Mouse (Mus musculus): ENCODE measurements at regions not wholly inside any gene's neighbourhood (a gene's known extent, or its start where the extent isn't known, plus 50 kb on each side); places are given as distances from the start of the nearest gene placed in this dataset.
A peak's percentile ranks its signal among the peaks of the same experiment; 100 is the strongest.

- WGBS: 59% methylated on average over 7 of the region's 7 CpGs
Observed at GRCm38 (mm10) chr16:19203681-19204080, 110.2 kb downstream of the Olfr164 start.

GRCm38 (mm10) chr16:19200977-19201376 is 112.9 kb downstream of the Olfr164 start:
- 65% methylated on average over 2 of the region's 2 CpGs for WGBS
- Histone ChIP-seq H3K27ac (ENCODE audit: control insufficient read depth, insufficient read depth, low read depth, low read length, poor library complexity) (no peak overlapping the region), H3K4me3 (replicated peaks; ENCODE audit: control insufficient read depth, low read depth, low read length) (no peak overlapping the region), H3K4me1 (ENCODE audit: control insufficient read depth, insufficient read depth, low read length) (no peaks in the 10 kb centered on the region; the same call in 1 of the 2 replicates)
- TF ChIP-seq POLR2A (IDR thresholded peaks at IDR 0.05; ENCODE audit: borderline replicate concordance, control insufficient read depth, low read depth, low read length) (no peak), CTCF (IDR thresholded peaks at IDR 0.05; ENCODE audit: control insufficient read depth, insufficient read depth, low read length) (no peak)

More at GRCm38 (mm10) chr16:19203681-19204080, 110.2 kb downstream of the Olfr164 start:
- no peak overlapping the region for H3K4me3 ChIP-seq (replicated peaks; ENCODE audit: control insufficient read depth, low read depth, low read length)
- H3K27ac ChIP-seq (ENCODE audit: control insufficient read depth, insufficient read depth, low read depth, low read length, poor library complexity): no peak overlapping the region
- TF ChIP-seq CTCF (IDR thresholded peaks at IDR 0.05; ENCODE audit: control insufficient read depth, insufficient read depth, low read length) (no peak), POLR2A (IDR thresholded peaks at IDR 0.05; ENCODE audit: borderline replicate concordance, control insufficient read depth, low read depth, low read length) (no peak)
- H3K4me1 ChIP-seq (ENCODE audit: control insufficient read depth, insufficient read depth, low read length): no peaks in the 10 kb centered on the region

GRCm38 (mm10) chr16:19199724-19200544 is 113.9 kb downstream of the Olfr164 start:
- 69% methylated on average over 3 of the region's 3 CpGs for WGBS
- TF ChIP-seq POLR2A (IDR thresholded peaks at IDR 0.05; ENCODE audit: borderline replicate concordance, control insufficient read depth, low read depth, low read length): no peak
- no peak for TF ChIP-seq CTCF (IDR thresholded peaks at IDR 0.05; ENCODE audit: control insufficient read depth, insufficient read depth, low read length)
- H3K4me3 ChIP-seq (replicated peaks; ENCODE audit: control insufficient read depth, low read depth, low read length): peak overlapping the region; percentile 9

GRCm38 (mm10) chr16:19198539-19199385 is 115.1 kb downstream of the Olfr164 start:
- Histone ChIP-seq H3K27ac (ENCODE audit: control insufficient read depth, insufficient read depth, low read depth, low read length, poor library complexity) (0 out of 2 replicates have a peak overlapping the region, but pooled peaks have one; percentile 33), H3K4me3 (replicated peaks; ENCODE audit: control insufficient read depth, low read depth, low read length) (peak overlapping the region; percentile 47), H3K4me1 (ENCODE audit: control insufficient read depth, insufficient read depth, low read length) (no peaks in the 10 kb centered on the region; the same call in 1 of the 2 replicates)
- 63% methylated on average over 6 of the region's 6 CpGs for WGBS
- TF ChIP-seq POLR2A (IDR thresholded peaks at IDR 0.05; ENCODE audit: borderline replicate concordance, control insufficient read depth, low read depth, low read length): no peak
- TF ChIP-seq CTCF (IDR thresholded peaks at IDR 0.05; ENCODE audit: control insufficient read depth, insufficient read depth, low read length): no peak

More at GRCm38 (mm10) chr16:19199724-19200544, 113.9 kb downstream of the Olfr164 start:
- no peaks in the 10 kb centered on the region; the same call in 1 of the 2 replicates for H3K4me1 ChIP-seq (ENCODE audit: control insufficient read depth, insufficient read depth, low read length)
- H3K27ac ChIP-seq (ENCODE audit: control insufficient read depth, insufficient read depth, low read depth, low read length, poor library complexity): no peak overlapping the region

GRCm38 (mm10) chr16:19197638-19198440 is 116.0 kb downstream of the Olfr164 start:
- Histone ChIP-seq H3K4me3 (replicated peaks; ENCODE audit: control insufficient read depth, low read depth, low read length) (no peak overlapping the region), H3K4me1 (ENCODE audit: control insufficient read depth, insufficient read depth, low read length) (no peaks in the 10 kb centered on the region; the same call in 1 of the 2 replicates), H3K27ac (ENCODE audit: control insufficient read depth, insufficient read depth, low read depth, low read length, poor library complexity) (no peak overlapping the region)
- TF ChIP-seq CTCF (IDR thresholded peaks at IDR 0.05; ENCODE audit: control insufficient read depth, insufficient read depth, low read length) (no peak), POLR2A (IDR thresholded peaks at IDR 0.05; ENCODE audit: borderline replicate concordance, control insufficient read depth, low read depth, low read length) (no peak)

- 66% methylated on average over 2 of the region's 2 CpGs for WGBS
- TF ChIP-seq POLR2A (IDR thresholded peaks at IDR 0.05; ENCODE audit: borderline replicate concordance, control insufficient read depth, low read depth, low read length): no peak
- TF ChIP-seq CTCF (IDR thresholded peaks at IDR 0.05; ENCODE audit: control insufficient read depth, insufficient read depth, low read length): no peak
- Histone ChIP-seq H3K4me3 (replicated peaks; ENCODE audit: control insufficient read depth, low read depth, low read length) (no peak overlapping the region), H3K27ac (ENCODE audit: control insufficient read depth, insufficient read depth, low read depth, low read length, poor library complexity) (no peak overlapping the region), H3K4me1 (ENCODE audit: control insufficient read depth, insufficient read depth, low read length) (no peaks in the 10 kb centered on the region)
Observed at GRCm38 (mm10) chr16:19185434-19186256, 128.2 kb downstream of the Olfr164 start.

Data from bone marrow, adult 2 months (tissue).